Mouse (Mus musculus): ENCODE results near the gene Map3k5. TPM values are rescaled to one million over a fixed set of nuclear protein-coding genes. Genes with fewer than 3 reads are reported as not detected.

Map3k5 gene
- polyA plus RNA-seq, 1 experiment: 2.2 TPM

DNA sequence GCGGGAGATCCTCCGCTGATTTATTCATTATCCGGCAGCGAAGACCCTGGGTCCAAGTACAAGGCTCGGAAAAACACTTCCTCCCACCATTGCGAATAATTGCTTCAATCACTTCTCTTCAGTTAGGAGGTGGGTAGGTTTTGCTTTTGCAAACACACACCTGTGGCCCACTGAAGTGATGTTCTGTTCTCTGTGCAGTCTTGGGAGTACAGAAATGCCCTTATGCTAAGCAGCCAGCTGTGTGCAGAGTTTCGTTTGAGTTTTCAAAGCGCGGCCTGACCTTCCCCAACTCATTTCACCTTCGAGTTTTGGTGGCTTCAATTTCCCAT, 987 bp downstream of the Map3k5 start:
- H3K4me1 ChIP-seq (ENCODE audit: control insufficient read depth, insufficient read depth, insufficient read length, low read length): peaks cover 18% of the 10 kb centered on the region; the same call in 1 of the 2 replicates
- no peaks in the 10 kb centered on the region for H3K27me3 ChIP-seq (ENCODE audit: control insufficient read depth, insufficient read depth, low read length)
- H3K27ac ChIP-seq (ENCODE audit: insufficient read depth, low read depth, low read length): no peak overlapping the region
- H3K36me3 ChIP-seq (ENCODE audit: control insufficient read depth, insufficient read depth, low read length): no peaks in the 10 kb centered on the region
- TF ChIP-seq POLR2A (IDR thresholded peaks at IDR 0.05; ENCODE audit: low read depth, low read length) (no peak), CTCF (IDR thresholded peaks at IDR 0.05; ENCODE audit: extremely low read depth, insufficient read length, insufficient replicate concordance, low read depth, low read length) (no peak)
- 2% methylated on average over 10 of the region's 10 CpGs for WGBS
- peak overlapping the region; percentile 98 for H3K4me3 ChIP-seq (ENCODE audit: low read depth, low read length)

DNA sequence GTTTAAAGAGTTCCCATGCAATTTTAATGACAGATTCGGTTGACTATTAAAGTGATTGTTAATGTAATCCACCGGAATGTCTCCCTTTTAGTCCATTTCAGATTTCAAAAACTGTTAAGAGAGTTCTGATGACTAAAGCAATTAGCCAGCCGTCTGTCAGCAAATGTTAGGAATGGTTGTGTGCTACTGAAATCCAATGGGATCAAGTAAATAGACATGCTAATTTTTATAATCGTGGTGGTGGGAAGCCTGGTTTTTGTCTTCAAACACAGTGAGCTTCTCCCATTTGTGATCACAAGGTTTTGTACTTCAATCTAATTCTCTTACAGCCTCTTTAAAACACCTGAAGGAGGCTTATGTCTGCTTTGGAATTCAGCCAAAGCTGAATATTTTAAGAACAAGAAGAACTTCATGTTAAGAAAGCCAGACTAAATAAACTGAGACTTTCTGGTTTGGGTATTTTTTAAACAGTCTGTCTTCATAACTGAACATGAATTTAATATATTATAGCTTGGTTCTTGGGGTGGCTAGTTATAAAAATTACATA, 1.6 kb downstream of the Map3k5 start:
- Histone ChIP-seq H3K27me3 (ENCODE audit: control insufficient read depth, insufficient read depth, low read length) (no peaks in the 10 kb centered on the region), H3K4me3 (ENCODE audit: low read depth, low read length) (no peak overlapping the region), H3K27ac (ENCODE audit: insufficient read depth, low read depth, low read length) (no peak overlapping the region), H3K36me3 (ENCODE audit: control insufficient read depth, insufficient read depth, low read length) (no peaks in the 10 kb centered on the region), H3K4me1 (ENCODE audit: control insufficient read depth, insufficient read depth, insufficient read length, low read length) (peaks cover 18% of the 10 kb centered on the region; the same call in 1 of the 2 replicates)
- WGBS: 36% methylated on average over 4 of the region's 4 CpGs
- TF ChIP-seq POLR2A (IDR thresholded peaks at IDR 0.05; ENCODE audit: low read depth, low read length): no peak
- TF ChIP-seq CTCF (IDR thresholded peaks at IDR 0.05; ENCODE audit: extremely low read depth, insufficient read length, insufficient replicate concordance, low read depth, low read length): no peak

DNA sequence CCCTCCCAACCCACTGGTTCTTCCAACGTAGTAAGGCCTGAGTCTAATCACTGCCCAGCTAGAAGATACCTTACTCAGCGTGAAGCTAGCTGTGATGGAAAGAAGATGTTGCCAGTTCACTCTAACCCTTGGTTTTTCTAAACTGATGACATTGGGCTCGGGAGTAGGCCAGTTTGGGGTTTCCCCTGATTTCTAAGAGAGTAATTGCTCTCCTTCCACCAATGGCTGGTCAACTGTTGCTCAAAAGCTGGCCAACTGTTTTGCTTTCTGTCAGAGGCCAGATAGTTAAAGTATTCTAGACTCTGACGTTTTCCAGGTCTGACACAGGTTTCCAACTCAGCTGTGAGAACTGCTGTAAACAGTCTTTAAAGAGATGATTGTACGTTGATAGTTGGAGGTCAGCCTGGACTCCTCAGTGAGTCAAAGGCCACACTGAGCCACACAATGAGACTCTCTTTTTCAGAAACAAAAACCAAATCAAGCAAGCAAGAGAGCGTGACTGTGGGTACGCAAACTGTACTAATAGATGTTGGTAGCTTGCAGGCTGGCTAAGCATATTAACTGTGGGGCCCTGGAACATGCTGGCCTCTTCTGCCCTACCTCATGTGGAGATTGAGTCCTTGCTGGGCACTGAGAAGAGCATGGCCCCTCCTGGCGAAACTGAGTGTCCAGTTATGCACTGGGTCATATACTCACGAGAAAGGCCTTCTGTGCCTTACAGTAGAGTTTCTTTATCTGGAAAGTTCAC, 2.9 kb downstream of the Map3k5 start:
- H3K36me3 ChIP-seq (ENCODE audit: control insufficient read depth, insufficient read depth, low read length): no peaks in the 10 kb centered on the region
- H3K27me3 ChIP-seq (ENCODE audit: control insufficient read depth, insufficient read depth, low read length): no peaks in the 10 kb centered on the region
- no peak overlapping the region for H3K27ac ChIP-seq (ENCODE audit: insufficient read depth, low read depth, low read length)
- H3K4me3 ChIP-seq (ENCODE audit: low read depth, low read length): no peak overlapping the region
- 59% methylated on average over 9 of the region's 9 CpGs for WGBS
- TF ChIP-seq CTCF (IDR thresholded peaks at IDR 0.05; ENCODE audit: extremely low read depth, insufficient read length, insufficient replicate concordance, low read depth, low read length): no peak
- no peak for TF ChIP-seq POLR2A (IDR thresholded peaks at IDR 0.05; ENCODE audit: low read depth, low read length)
- peaks cover 18% of the 10 kb centered on the region; the same call in 1 of the 2 replicates for H3K4me1 ChIP-seq (ENCODE audit: control insufficient read depth, insufficient read depth, insufficient read length, low read length)

DNA sequence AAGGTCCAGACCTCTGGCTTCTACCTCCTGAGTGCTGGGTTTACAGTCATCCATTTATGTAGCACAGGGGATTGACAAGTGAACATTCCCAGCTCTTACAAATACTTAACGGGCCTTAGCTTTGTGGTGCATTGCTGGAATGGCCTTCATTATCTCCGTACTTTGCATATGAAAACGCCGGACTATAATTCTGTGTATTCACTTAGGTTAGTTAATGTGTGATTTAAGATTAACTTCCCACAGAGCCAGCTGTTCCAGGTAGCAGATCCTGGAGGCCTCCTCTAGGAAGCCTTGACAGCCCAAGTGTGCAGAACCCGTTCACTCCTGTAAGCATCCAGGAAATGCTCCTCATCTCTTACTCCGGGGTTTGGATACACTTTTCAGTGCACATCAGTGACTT, 4.5 kb downstream of the Map3k5 start:
- TF ChIP-seq POLR2A (IDR thresholded peaks at IDR 0.05; ENCODE audit: low read depth, low read length) (no peak), CTCF (IDR thresholded peaks at IDR 0.05; ENCODE audit: extremely low read depth, insufficient read length, insufficient replicate concordance, low read depth, low read length) (no peak)
- WGBS: 29% methylated on average over 6 of the region's 6 CpGs
- peaks cover 18% of the 10 kb centered on the region; the same call in 1 of the 2 replicates for H3K4me1 ChIP-seq (ENCODE audit: control insufficient read depth, insufficient read depth, insufficient read length, low read length)
- H3K4me3 ChIP-seq (ENCODE audit: low read depth, low read length): no peak overlapping the region
- no peaks in the 10 kb centered on the region for H3K27me3 ChIP-seq (ENCODE audit: control insufficient read depth, insufficient read depth, low read length)
- H3K27ac ChIP-seq (ENCODE audit: insufficient read depth, low read depth, low read length): no peak overlapping the region
- H3K36me3 ChIP-seq (ENCODE audit: control insufficient read depth, insufficient read depth, low read length): no peaks in the 10 kb centered on the region

DNA sequence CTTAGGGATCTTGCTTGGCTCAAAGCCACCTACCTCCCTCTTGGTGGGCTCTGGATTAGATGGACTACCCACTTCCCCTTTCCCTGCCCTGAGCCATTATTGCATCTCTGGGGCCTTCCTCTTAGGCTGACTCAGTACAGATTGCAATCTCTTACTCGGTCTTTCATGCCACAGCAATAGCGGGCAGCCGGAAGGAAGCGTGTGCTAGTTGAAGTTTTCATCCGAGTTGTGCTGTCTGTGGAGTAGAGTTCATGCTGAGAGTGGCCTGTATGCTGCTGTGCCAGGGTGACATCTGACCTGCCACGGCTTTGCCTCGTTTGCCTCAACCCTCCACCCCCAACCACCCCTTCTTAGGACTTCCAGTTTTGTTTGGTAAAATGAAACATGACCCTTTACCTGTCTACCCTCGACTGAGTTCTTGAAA, 5.0 kb downstream of the Map3k5 start:
- 61% methylated on average over 8 of the region's 8 CpGs for WGBS
- Histone ChIP-seq H3K36me3 (ENCODE audit: control insufficient read depth, insufficient read depth, low read length) (no peaks in the 10 kb centered on the region), H3K4me3 (ENCODE audit: low read depth, low read length) (no peak overlapping the region), H3K27ac (ENCODE audit: insufficient read depth, low read depth, low read length) (no peak overlapping the region), H3K4me1 (ENCODE audit: control insufficient read depth, insufficient read depth, insufficient read length, low read length) (peaks cover 18% of the 10 kb centered on the region; the same call in 1 of the 2 replicates), H3K27me3 (ENCODE audit: control insufficient read depth, insufficient read depth, low read length) (no peaks in the 10 kb centered on the region)
- no peak for TF ChIP-seq POLR2A (IDR thresholded peaks at IDR 0.05; ENCODE audit: low read depth, low read length)

DNA sequence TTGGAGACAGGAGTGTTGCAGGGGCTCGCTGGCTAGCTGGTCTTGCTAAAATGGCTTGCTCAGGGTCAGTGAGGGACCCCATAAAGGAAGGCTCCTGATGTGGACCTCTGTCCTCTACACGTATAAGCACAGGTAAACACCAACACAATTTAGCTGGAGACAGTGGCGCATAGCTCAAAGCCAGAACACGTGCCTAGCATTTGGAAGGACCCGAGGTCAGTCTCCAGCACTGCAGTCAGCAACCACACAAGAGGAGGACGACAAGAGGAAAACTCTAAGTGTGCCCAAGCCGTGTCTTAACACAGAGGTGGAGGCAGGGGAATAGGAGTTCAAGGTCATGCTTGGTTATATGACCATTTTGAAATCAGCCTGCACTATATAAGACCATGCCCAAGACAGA, 5.9 kb downstream of the Map3k5 start:
- TF ChIP-seq POLR2A (IDR thresholded peaks at IDR 0.05; ENCODE audit: low read depth, low read length): no peak
- no peak for TF ChIP-seq CTCF (IDR thresholded peaks at IDR 0.05; ENCODE audit: extremely low read depth, insufficient read length, insufficient replicate concordance, low read depth, low read length)
- Histone ChIP-seq H3K27me3 (ENCODE audit: control insufficient read depth, insufficient read depth, low read length) (no peaks in the 10 kb centered on the region), H3K4me3 (ENCODE audit: low read depth, low read length) (no peak overlapping the region), H3K27ac (ENCODE audit: insufficient read depth, low read depth, low read length) (no peak overlapping the region), H3K36me3 (ENCODE audit: control insufficient read depth, insufficient read depth, low read length) (no peaks in the 10 kb centered on the region), H3K4me1 (ENCODE audit: control insufficient read depth, insufficient read depth, insufficient read length, low read length) (peaks cover 18% of the 10 kb centered on the region; the same call in 1 of the 2 replicates)
- 86% methylated on average over 7 of the region's 7 CpGs for WGBS

DNA sequence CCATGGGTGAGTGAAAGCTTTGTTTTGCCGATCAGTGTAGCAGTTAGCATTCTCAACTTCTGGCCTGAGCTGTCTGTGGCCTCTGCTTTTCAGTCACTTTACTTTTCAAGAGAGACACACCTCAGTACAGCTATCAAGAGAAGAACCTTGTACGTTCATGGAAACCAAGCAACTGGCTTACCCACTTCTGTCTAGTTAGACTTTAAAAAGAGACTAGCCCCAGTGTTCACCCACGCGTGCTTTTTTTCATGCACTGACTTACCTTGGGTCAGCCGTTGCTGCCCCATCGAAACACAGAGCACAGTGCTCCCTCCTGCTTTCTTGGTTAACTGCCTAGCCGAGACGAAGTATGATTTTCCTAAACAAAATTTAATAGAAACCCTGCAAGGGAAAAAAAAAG, 6.4 kb downstream of the Map3k5 start:
- TF ChIP-seq POLR2A (IDR thresholded peaks at IDR 0.05; ENCODE audit: low read depth, low read length) (no peak), CTCF (IDR thresholded peaks at IDR 0.05; ENCODE audit: extremely low read depth, insufficient read length, insufficient replicate concordance, low read depth, low read length) (no peak)
- no peaks in the 10 kb centered on the region for H3K27me3 ChIP-seq (ENCODE audit: control insufficient read depth, insufficient read depth, low read length)
- no peak overlapping the region for H3K27ac ChIP-seq (ENCODE audit: insufficient read depth, low read depth, low read length)
- 84% methylated on average over 8 of the region's 8 CpGs for WGBS
- H3K4me3 ChIP-seq (ENCODE audit: low read depth, low read length): no peak overlapping the region
- peaks cover 18% of the 10 kb centered on the region; the same call in 1 of the 2 replicates for H3K4me1 ChIP-seq (ENCODE audit: control insufficient read depth, insufficient read depth, insufficient read length, low read length)
- no peaks in the 10 kb centered on the region for H3K36me3 ChIP-seq (ENCODE audit: control insufficient read depth, insufficient read depth, low read length)
